Mouse (Mus musculus) small intestine, adult 2 months (tissue): Measurements from ENCODE around the gene Dcst2. TPM values are rescaled to one million over a fixed set of nuclear protein-coding genes. Genes with fewer than 3 reads are reported as not detected.

Experiments used
- H3K27ac ChIP-seq: fragments of 200-500 bp; 2 replicates; pipeline ENCODE4 v1.5.1; 2012; ENCODE audit warnings: low read depth, low read length, control low read depth, inconsistent platforms; ENCODE audit not compliant: insufficient read depth
- H3K27me3 ChIP-seq: fragments of 200-500 bp; 2 replicates; pipeline ENCODE4 v1.6.1; 2012; ENCODE audit warnings: mild to moderate bottlenecking, moderate library complexity, low read length, inconsistent platforms; ENCODE audit not compliant: control insufficient read depth, insufficient read depth
- H3K36me3 ChIP-seq: fragments of 200-500 bp; 2 replicates; pipeline ENCODE4 v1.6.1; 2012; ENCODE audit warnings: mild to moderate bottlenecking, low read length, control low read depth, inconsistent platforms; ENCODE audit not compliant: control insufficient read depth, insufficient read depth
- H3K4me1 ChIP-seq: fragments of 200-500 bp; 2 replicates; pipeline ENCODE4 v1.6.1; 2012; ENCODE audit warnings: low read length, inconsistent platforms, mixed read lengths; ENCODE audit not compliant: control insufficient read depth, insufficient read depth, insufficient read length
- H3K4me3 ChIP-seq: fragments of 200-500 bp; 2 replicates; pipeline ENCODE4 v1.5.1; 2012; ENCODE audit warnings: low read depth, mild to moderate bottlenecking, control low read depth, inconsistent platforms, low read length, moderate library complexity
- CTCF ChIP-seq: fragments of 200-500 bp; IDR thresholded peaks from 2 replicates; pipeline ENCODE4 v1.5.1; 2012; ENCODE audit warnings: low read depth, mild to moderate bottlenecking, control low read depth, inconsistent platforms, low read length, moderate library complexity, mixed read lengths; ENCODE audit not compliant: insufficient replicate concordance, insufficient read length; ENCODE audit errors: extremely low read depth
- POLR2A ChIP-seq: fragments of 200-500 bp; IDR thresholded peaks from 2 replicates; pipeline ENCODE4 v1.6.1; 2012; ENCODE audit warnings: low read depth, mild to moderate bottlenecking, control low read depth, inconsistent platforms, low read length, moderate library complexity
- WGBS: fragments of 180-500 bp; shearing (Covaris S2); methylation state at CpG from one replicate; pipeline ENCODE4 v1.1.7; 2018; 5-methylcytosine and 5-hydroxymethylcytosine counted together
- polyA plus RNA-seq: library from polyadenylated mRNA; depleted of rRNA; stranded (reverse); fragments of >200 nt; gene quantifications from 2 replicates; pipeline ENCODE4 v1.2.3, GENCODE M21; 2012

The Dcst2 gene
- polyA plus RNA-seq, 1 experiment, result 1.2 TPM

DNA sequence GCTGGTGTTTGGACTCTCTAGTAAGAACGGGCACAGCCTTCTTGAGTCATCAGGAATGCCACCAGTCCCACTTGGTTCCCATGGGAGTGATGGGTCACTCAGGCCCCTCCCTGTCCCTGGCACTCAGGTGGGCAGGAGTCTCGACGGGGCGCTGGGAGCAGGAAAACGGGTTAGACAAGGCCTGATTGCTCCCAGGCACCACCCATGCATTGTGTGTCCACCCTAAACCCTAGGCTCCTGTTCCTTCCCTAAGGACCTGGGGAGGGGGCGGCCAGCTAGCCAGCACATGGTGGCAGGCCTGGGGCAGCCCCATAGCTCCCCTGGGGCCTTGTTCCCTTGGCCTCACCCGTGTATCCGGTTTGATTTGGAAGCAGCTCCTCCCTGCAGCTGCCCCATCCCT lies 43.5 kb upstream of the Dcst2 start:
- 64% methylated on average over 8 of the region's 8 CpGs for WGBS
- no peak overlapping the region for H3K27ac ChIP-seq
- no peak for TF ChIP-seq CTCF
- no peak for TF ChIP-seq POLR2A
- peaks cover 34% of the 10 kb centered on the region for H3K4me1 ChIP-seq
- H3K36me3 ChIP-seq, result no peaks in the 10 kb centered on the region
- no peak overlapping the region for H3K4me3 ChIP-seq
- H3K27me3 ChIP-seq, result peaks cover 31% of the 10 kb centered on the region

DNA sequence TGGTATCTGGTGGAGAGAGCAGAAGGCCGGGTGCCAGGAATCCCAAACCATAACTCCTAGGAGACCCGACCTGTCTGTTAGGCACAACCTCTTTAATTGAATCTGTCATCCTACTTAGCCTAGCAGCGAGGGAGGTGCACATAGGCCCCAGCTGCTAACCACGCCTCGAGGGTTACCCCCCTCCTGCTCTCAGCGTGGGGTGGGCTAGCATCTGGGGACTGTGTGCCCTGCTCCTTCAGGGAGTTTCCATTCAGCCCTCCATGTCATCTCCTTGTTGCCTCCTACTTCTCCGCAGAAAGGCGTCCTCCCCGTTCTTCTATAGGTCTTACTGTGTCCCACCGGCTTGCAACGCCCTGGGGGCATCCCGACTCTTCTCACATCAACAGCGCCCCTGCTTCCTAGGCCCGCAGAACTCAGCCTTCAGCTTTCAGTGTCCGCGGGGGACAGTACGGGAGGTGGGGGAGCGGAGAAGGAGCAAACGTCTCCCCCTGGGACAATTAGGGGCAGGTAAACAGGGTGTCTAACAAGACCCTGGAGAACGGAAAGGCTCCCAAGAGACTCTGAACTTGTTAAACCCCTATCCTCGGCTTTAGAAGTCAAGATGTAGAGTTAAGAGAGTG lies 42.7 kb upstream of the Dcst2 start:
- peaks cover 31% of the 10 kb centered on the region for H3K27me3 ChIP-seq
- TF ChIP-seq POLR2A (no peak), CTCF (no peak)
- no peak overlapping the region for H3K27ac ChIP-seq
- H3K4me1 ChIP-seq, result peaks cover 34% of the 10 kb centered on the region
- no peaks in the 10 kb centered on the region for H3K36me3 ChIP-seq
- 70% methylated on average over 21 of the region's 21 CpGs for WGBS
- peak overlapping the region; percentile 42; the same call in 1 of the 2 replicates for H3K4me3 ChIP-seq

GRCm38 (mm10) chr3:89319591-89320350 lies 42.0 kb upstream of the Dcst2 start:
- no peak for TF ChIP-seq POLR2A
- TF ChIP-seq CTCF, result no peak
- H3K4me3 ChIP-seq, result peak overlapping the region; percentile 42
- WGBS, result 4% methylated on average over 58 of the region's 58 CpGs

DNA sequence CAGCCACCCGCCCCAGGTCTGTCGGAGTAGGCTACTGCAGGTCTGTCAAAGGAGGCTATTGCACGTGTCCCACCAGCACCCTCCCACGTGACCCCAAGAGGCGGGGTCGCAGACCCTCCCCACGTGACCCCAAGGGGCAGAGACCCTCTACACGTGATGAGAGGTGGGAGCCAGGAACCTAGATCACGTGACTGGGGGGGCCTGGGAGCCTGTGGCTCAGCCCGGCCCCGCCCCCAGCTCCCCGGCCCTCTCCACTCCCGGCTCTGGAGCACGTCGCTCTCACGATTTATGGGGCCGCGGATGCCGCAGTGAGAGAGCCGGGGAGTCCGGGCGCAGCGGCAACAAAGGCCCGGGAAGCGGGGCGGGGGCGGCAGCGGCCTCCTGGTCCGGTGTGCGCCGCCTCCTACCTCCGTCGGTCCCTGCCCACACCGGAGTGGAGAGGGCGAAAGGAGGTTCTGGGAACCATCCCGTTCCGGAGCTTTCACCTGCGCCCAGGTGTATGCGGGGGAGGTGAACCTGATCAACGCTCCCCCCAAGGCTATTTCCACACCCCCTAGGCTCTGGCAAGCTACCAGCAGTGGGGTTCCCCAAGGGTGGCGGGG lies 41.1 kb upstream of the Dcst2 start:
- 1% methylated on average over 39 of the region's 41 CpGs for WGBS
- peak overlapping the region; percentile 69 for H3K4me3 ChIP-seq
- no peak overlapping the region for H3K27ac ChIP-seq
- no peaks in the 10 kb centered on the region for H3K36me3 ChIP-seq
- peaks cover 32% of the 10 kb centered on the region for H3K4me1 ChIP-seq
- TF ChIP-seq CTCF, result no peak
- TF ChIP-seq POLR2A, result no peak
- H3K27me3 ChIP-seq, result peaks cover 31% of the 10 kb centered on the region

More at GRCm38 (mm10) chr3:89319591-89320350, 42.0 kb upstream of the Dcst2 start:
- no peaks in the 10 kb centered on the region for H3K36me3 ChIP-seq
- peaks cover 34% of the 10 kb centered on the region for H3K4me1 ChIP-seq
- H3K27ac ChIP-seq, result no peak overlapping the region
- peaks cover 31% of the 10 kb centered on the region for H3K27me3 ChIP-seq

GRCm38 (mm10) chr3:89321183-89322130 lies 40.3 kb upstream of the Dcst2 start:
- under 1% methylated on average over 66 of the region's 66 CpGs for WGBS
- no peak for TF ChIP-seq CTCF
- no peak for TF ChIP-seq POLR2A
- H3K27ac ChIP-seq, result no peak overlapping the region

GRCm38 (mm10) chr3:89322131-89322500 lies 39.7 kb upstream of the Dcst2 start:
- Histone ChIP-seq H3K27ac (no peak overlapping the region), H3K4me3 (peak overlapping the region; percentile 69)
- 2% methylated on average over 14 of the region's 14 CpGs for WGBS

More at GRCm38 (mm10) chr3:89321183-89322130, 40.3 kb upstream of the Dcst2 start:
- H3K27me3 ChIP-seq, result peaks cover 31% of the 10 kb centered on the region
- H3K4me1 ChIP-seq, result peaks cover 27% of the 10 kb centered on the region
- H3K36me3 ChIP-seq, result no peaks in the 10 kb centered on the region
- peak overlapping the region; percentile 69 for H3K4me3 ChIP-seq

More at GRCm38 (mm10) chr3:89322131-89322500, 39.7 kb upstream of the Dcst2 start:
- TF ChIP-seq CTCF, result no peak
- no peak for TF ChIP-seq POLR2A
- H3K4me1 ChIP-seq, result peaks cover 26% of the 10 kb centered on the region
- peaks cover 31% of the 10 kb centered on the region for H3K27me3 ChIP-seq
- H3K36me3 ChIP-seq, result no peaks in the 10 kb centered on the region
